Mouse (Mus musculus) liver, postnatal 0 days (tissue): Measurements from ENCODE around the gene Nrtn. TPM values are rescaled to one million over a fixed set of nuclear protein-coding genes. Genes with fewer than 3 reads are reported as not detected.

Source experiments
- ATAC-seq: fragments of 200-750 bp; cut with Nextera tagmentation; 2 replicates; pipeline ENCODE4 v1.8.0; 2017; ENCODE audit warnings: mild to moderate bottlenecking, moderate library complexity
- DNase-seq: peaks from one replicate; pipeline ENCODE4 v3.0.0-alpha.2; 2016
- H3K27ac ChIP-seq: fragments of 300-500 bp; sonication (generic); 2 replicates; pipeline ENCODE4 v1.5.1; 2014; ENCODE audit warnings: antibody characterized with exemption, moderate library complexity, mild to moderate bottlenecking, low read depth
- H3K27me3 ChIP-seq: fragments of 300-500 bp; sonication (generic); 2 replicates; pipeline ENCODE4 v1.6.1; 2014; ENCODE audit warnings: low read length, control low read depth, mixed read lengths; ENCODE audit not compliant: insufficient read depth
- H3K36me3 ChIP-seq: fragments of 300-500 bp; sonication (generic); replicated peaks from 2 replicates; pipeline ENCODE4 v1.6.1; 2014; ENCODE audit warnings: mild to moderate bottlenecking, control low read depth, low read length, moderate library complexity, mixed read lengths; ENCODE audit not compliant: insufficient read depth
- H3K4me1 ChIP-seq: fragments of 300-500 bp; sonication (generic); 2 replicates; pipeline ENCODE4 v1.6.1; 2014; ENCODE audit warnings: antibody characterized with exemption, mild to moderate bottlenecking, control low read depth; ENCODE audit not compliant: insufficient read depth
- H3K4me2 ChIP-seq: fragments of 300-500 bp; sonication (generic); 2 replicates; pipeline ENCODE4 v1.6.1; 2014; ENCODE audit warnings: low read depth, mild to moderate bottlenecking, low read length, moderate library complexity, mixed read lengths
- H3K4me3 ChIP-seq: fragments of 300-500 bp; sonication (generic); 2 replicates; pipeline ENCODE4 v1.5.1; 2014; ENCODE audit warnings: low read depth, low read length
- H3K9ac ChIP-seq: fragments of 300-500 bp; sonication (generic); replicated peaks from 2 replicates; pipeline ENCODE4 v1.6.1; 2014; ENCODE audit warnings: mild to moderate bottlenecking, moderate library complexity
- H3K9me3 ChIP-seq: fragments of 300-500 bp; sonication (generic); 2 replicates; pipeline ENCODE4 v1.6.1; 2016; ENCODE audit warnings: mild to moderate bottlenecking, control low read depth, low read length, mixed read lengths
- CTCF ChIP-seq: sonication (generic); IDR thresholded peaks from 2 replicates; pipeline ENCODE4 v1.5.1; 2016; ENCODE audit warnings: antibody characterized with exemption, low read depth
- EP300 ChIP-seq: IDR thresholded peaks from 2 replicates; pipeline ENCODE4 v1.6.1; 2016; ENCODE audit warnings: antibody characterized with exemption, low read depth, mild to moderate bottlenecking
- WGBS: fragments of 180-500 bp; shearing (Covaris S2); extraction: QIAGEN DNeasy Blood & Tissue Kit; methylation state at CpG from one replicate; pipeline ENCODE4 v1.1.7; 2014; ENCODE audit not compliant: insufficient replicate concordance; 5-methylcytosine and 5-hydroxymethylcytosine counted together
- polyA plus RNA-seq: library from polyadenylated mRNA; unstranded; fragments of >200 nt; fragmentation: Nextera tagmentation; extraction: Ambion mirVana; gene quantifications from 2 replicates; pipeline ENCODE4 v1.2.1, GENCODE M21; 2015

The Nrtn gene
- polyA plus RNA-seq = 1.2 and 2.2 TPM in 2 replicates

- Histone ChIP-seq H3K9me3 (no peaks in the 10 kb centered on the region), H3K4me2 (peak within 1 kb of the TSS; percentile 92), H3K27me3 (peaks cover 54% of the 10 kb centered on the region), H3K4me1 (peaks cover 36% of the 10 kb centered on the region), H3K36me3 (no peaks in the 10 kb centered on the region), H3K4me3 (peak within 1 kb of the TSS; percentile 54), H3K27ac (0 out of 2 replicates have a peak within 1 kb of the TSS, but pooled peaks have one; percentile 11), H3K9ac (peak within 1 kb of the TSS; percentile 65)
- peak; percentile 71 for ATAC-seq
- TF ChIP-seq EP300 (no peak), CTCF (0 out of 2 replicates have a peak, but pooled peaks have one; percentile 1)
- peak; percentile 91 for DNase-seq
- WGBS = 0% methylated on average over 22 of the region's 48 CpGs
Observed at GRCm38 (mm10) chr17:56757416-56758123, at the start of gene Nrtn. Gene Nrtn (minus strand): TSS chr17:56757530.

GRCm38 (mm10) chr17:56805784-56806183 is 48.5 kb upstream of the Nrtn start:
- Histone ChIP-seq H3K4me3 (no peak overlapping the region), H3K27ac (no peak overlapping the region), H3K4me2 (no peak overlapping the region), H3K27me3 (no peaks in the 10 kb centered on the region), H3K9ac (no peak overlapping the region), H3K36me3 (peaks cover 3% of the 10 kb centered on the region; the same call in 1 of the 2 replicates), H3K4me1 (peaks cover 5% of the 10 kb centered on the region), H3K9me3 (no peaks in the 10 kb centered on the region)
- 78% methylated on average over 1 of the region's 1 CpGs for WGBS
- TF ChIP-seq EP300 = no peak
- TF ChIP-seq CTCF = peak; percentile 59
- DNase-seq = no peak
- ATAC-seq = no peak

- Histone ChIP-seq H3K9ac (no peak overlapping the region), H3K4me2 (no peak overlapping the region), H3K36me3 (peaks cover 5% of the 10 kb centered on the region; the same call in 1 of the 2 replicates), H3K9me3 (no peaks in the 10 kb centered on the region), H3K27ac (no peak overlapping the region), H3K27me3 (no peaks in the 10 kb centered on the region), H3K4me3 (no peak overlapping the region), H3K4me1 (no peaks in the 10 kb centered on the region; the same call in 1 of the 2 replicates)
- DNase-seq (no peak), ATAC-seq (no peak)
- 86% methylated on average over 5 of the region's 5 CpGs for WGBS
- TF ChIP-seq EP300 (no peak), CTCF (no peak)
Observed at GRCm38 (mm10) chr17:56804952-56805351, 47.6 kb upstream of the Nrtn start.

- Histone ChIP-seq H3K36me3 (peaks cover 5% of the 10 kb centered on the region; the same call in 1 of the 2 replicates), H3K9ac (no peak overlapping the region), H3K4me2 (no peak overlapping the region), H3K9me3 (no peaks in the 10 kb centered on the region), H3K4me1 (no peaks in the 10 kb centered on the region), H3K27me3 (no peaks in the 10 kb centered on the region), H3K4me3 (no peak overlapping the region), H3K27ac (no peak overlapping the region)
- TF ChIP-seq CTCF (no peak), EP300 (no peak)
- DNase-seq = no peak
- ATAC-seq = no peak
- 90% methylated on average over 8 of the region's 8 CpGs for WGBS
Observed at GRCm38 (mm10) chr17:56802065-56802464, 44.7 kb upstream of the Nrtn start.

GRCm38 (mm10) chr17:56799276-56799675 is 41.9 kb upstream of the Nrtn start:
- Histone ChIP-seq H3K4me1 (no peaks in the 10 kb centered on the region), H3K4me2 (no peak overlapping the region), H3K27me3 (no peaks in the 10 kb centered on the region), H3K27ac (no peak overlapping the region), H3K4me3 (no peak overlapping the region), H3K9me3 (no peaks in the 10 kb centered on the region), H3K9ac (no peak overlapping the region), H3K36me3 (peaks cover 5% of the 10 kb centered on the region; the same call in 1 of the 2 replicates)
- DNase-seq (no peak), ATAC-seq (no peak)
- WGBS = 88% methylated on average over 3 of the region's 3 CpGs
- no peak for TF ChIP-seq CTCF
- TF ChIP-seq EP300 = no peak

GRCm38 (mm10) chr17:56793614-56794319 is 36.4 kb upstream of the Nrtn start:
- H3K27ac ChIP-seq = peak overlapping the region; percentile 68
- TF ChIP-seq EP300 (peak; percentile 95), CTCF (no peak)
- no peaks in the 10 kb centered on the region for H3K9me3 ChIP-seq
- WGBS = 63% methylated on average over 6 of the region's 6 CpGs
- no peaks in the 10 kb centered on the region for H3K27me3 ChIP-seq
- peak overlapping the region; percentile 57 for H3K4me2 ChIP-seq
- H3K36me3 ChIP-seq = no peaks in the 10 kb centered on the region
- peak overlapping the region; percentile 31 for H3K4me3 ChIP-seq
- H3K9ac ChIP-seq = peak overlapping the region; percentile 49
- ATAC-seq = peak; percentile 96
- DNase-seq = peak; percentile 59
- peaks cover 11% of the 10 kb centered on the region for H3K4me1 ChIP-seq
